Mouse (Mus musculus): ENCODE results near the gene Pex26. TPM values are rescaled to one million over a fixed set of nuclear protein-coding genes. Genes with fewer than 3 reads are reported as not detected.

The Pex26 gene
- polyA plus RNA-seq, 1 experiment = 0.23 TPM

DNA sequence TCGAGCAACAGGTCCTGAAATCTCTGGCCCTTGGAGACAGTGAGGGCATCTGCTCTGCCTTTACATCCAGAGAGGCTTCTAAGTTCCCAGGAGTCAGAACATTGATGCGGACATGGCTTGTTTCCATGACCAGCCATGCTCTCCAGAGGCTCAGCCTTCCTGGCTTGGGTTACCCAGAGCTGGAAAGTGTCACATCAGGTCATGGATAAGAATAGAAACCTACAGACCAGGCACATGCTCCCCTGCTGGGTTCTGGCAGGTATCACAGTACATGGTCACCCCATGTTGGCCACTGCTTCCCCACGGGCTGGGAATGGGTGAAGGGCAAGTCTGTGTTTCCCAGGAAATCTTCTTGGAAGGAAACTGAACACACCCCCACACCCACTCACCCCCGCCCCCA, 35.9 kb downstream of the Pex26 start:
- H3K27me3 ChIP-seq (ENCODE audit: control insufficient read depth) = peaks cover 10% of the 10 kb centered on the region
- H3K4me3 ChIP-seq (replicated peaks) = no peak overlapping the region
- TF ChIP-seq TAL1 (IDR thresholded peaks at IDR 0.05; ENCODE audit: low read length) (no peak), GATA1 (IDR thresholded peaks at IDR 0.05; ENCODE audit: low read length) (no peak)
- no peaks in the 10 kb centered on the region; the same call in 1 of the 2 replicates for H3K36me3 ChIP-seq (ENCODE audit: control insufficient read depth)
- H3K9me3 ChIP-seq (ENCODE audit: control insufficient read depth, low read length) = no peaks in the 10 kb centered on the region
- no peaks in the 10 kb centered on the region for H3K4me1 ChIP-seq (ENCODE audit: control insufficient read depth)

DNA sequence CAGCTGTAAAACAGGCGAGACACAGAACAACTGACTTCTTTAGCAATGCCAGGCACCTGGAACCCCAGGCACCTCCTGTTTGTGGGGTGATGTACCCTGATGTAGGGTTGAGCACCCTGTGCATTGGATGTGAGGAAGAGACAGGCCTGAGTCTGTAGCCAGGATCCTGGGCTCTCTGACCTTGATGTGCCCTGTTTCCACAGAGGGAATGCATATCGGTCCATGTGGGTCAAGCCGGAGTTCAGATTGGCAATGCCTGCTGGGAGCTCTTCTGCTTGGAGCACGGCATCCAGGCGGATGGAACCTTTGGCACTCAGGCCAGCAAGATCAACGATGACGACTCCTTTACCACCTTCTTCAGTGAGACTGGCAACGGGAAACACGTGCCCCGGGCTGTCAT, 36.7 kb downstream of the Pex26 start:
- TF ChIP-seq GATA1 (IDR thresholded peaks at IDR 0.05; ENCODE audit: low read length) (no peak), TAL1 (IDR thresholded peaks at IDR 0.05; ENCODE audit: low read length) (no peak)

DNA sequence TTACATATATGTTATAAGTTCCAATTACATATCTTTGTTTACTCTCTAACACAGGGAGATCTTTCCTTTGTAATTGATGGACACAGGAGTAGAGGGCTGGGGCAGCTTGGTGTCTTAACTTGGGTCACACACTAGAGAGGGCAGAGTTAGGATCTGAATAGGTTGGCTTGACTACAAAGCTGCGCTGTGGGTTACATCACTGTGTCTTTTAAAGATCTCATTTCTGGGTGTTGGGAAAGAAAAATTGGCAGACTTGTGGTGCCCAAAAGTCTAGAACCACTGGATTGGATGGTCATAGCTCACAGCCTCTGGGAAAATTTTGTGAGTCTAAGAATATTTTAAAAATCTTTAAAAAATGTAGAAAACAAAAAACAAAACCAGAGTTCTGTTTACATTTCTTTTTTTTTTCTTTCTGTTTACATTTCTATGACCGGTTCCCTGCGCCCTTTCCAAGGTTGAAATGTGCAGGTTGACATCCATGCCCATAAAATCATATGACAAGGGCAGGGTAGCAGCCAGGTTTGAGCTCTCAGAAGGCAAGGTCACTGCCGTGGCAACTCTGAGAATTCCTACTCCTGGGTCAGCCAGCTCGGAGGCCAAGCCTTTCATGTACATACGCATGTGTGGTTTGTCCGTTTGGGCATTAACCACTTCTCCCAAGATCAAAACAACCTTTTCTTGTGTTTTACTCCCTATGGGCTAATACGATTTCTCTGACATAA, 38.6 kb downstream of the Pex26 start:
- Histone ChIP-seq H3K36me3 (ENCODE audit: control insufficient read depth) (no peaks in the 10 kb centered on the region; the same call in 1 of the 2 replicates), H3K9me3 (ENCODE audit: control insufficient read depth, low read length) (no peaks in the 10 kb centered on the region), H3K4me3 (replicated peaks) (no peak overlapping the region), H3K27me3 (ENCODE audit: control insufficient read depth) (no peaks in the 10 kb centered on the region), H3K4me1 (ENCODE audit: control insufficient read depth) (peaks cover 3% of the 10 kb centered on the region; the same call in 1 of the 2 replicates)
- TF ChIP-seq GATA1 (IDR thresholded peaks at IDR 0.05; ENCODE audit: low read length) (no peak), TAL1 (IDR thresholded peaks at IDR 0.05; ENCODE audit: low read length) (no peak)

More for the DNA sequence above, 36.7 kb downstream of the Pex26 start:
- H3K4me1 ChIP-seq (ENCODE audit: control insufficient read depth) = peaks cover under 1% of the 10 kb centered on the region; the same call in 1 of the 2 replicates
- H3K36me3 ChIP-seq (ENCODE audit: control insufficient read depth) = no peaks in the 10 kb centered on the region; the same call in 1 of the 2 replicates
- H3K4me3 ChIP-seq (replicated peaks) = no peak overlapping the region
- H3K27me3 ChIP-seq (ENCODE audit: control insufficient read depth) = peaks cover 3% of the 10 kb centered on the region; the same call in 1 of the 2 replicates
- H3K9me3 ChIP-seq (ENCODE audit: control insufficient read depth, low read length) = no peaks in the 10 kb centered on the region

- H3K4me3 ChIP-seq (replicated peaks) = no peak overlapping the region
- no peak for TF ChIP-seq TAL1 (IDR thresholded peaks at IDR 0.05; ENCODE audit: low read length)
- TF ChIP-seq GATA1 (IDR thresholded peaks at IDR 0.05; ENCODE audit: low read length) = no peak
- no peaks in the 10 kb centered on the region; the same call in 1 of the 2 replicates for H3K27me3 ChIP-seq (ENCODE audit: control insufficient read depth)
- H3K36me3 ChIP-seq (ENCODE audit: control insufficient read depth) = no peaks in the 10 kb centered on the region; the same call in 1 of the 2 replicates
- peaks cover 3% of the 10 kb centered on the region; the same call in 1 of the 2 replicates for H3K4me1 ChIP-seq (ENCODE audit: control insufficient read depth)
- H3K9me3 ChIP-seq (ENCODE audit: control insufficient read depth, low read length) = no peaks in the 10 kb centered on the region
Observed at GRCm38 (mm10) chr6:121223001-121223400, 39.5 kb downstream of the Pex26 start.

- no peaks in the 10 kb centered on the region; the same call in 1 of the 2 replicates for H3K27me3 ChIP-seq (ENCODE audit: control insufficient read depth)
- no peak for TF ChIP-seq GATA1 (IDR thresholded peaks at IDR 0.05; ENCODE audit: low read length)
- TF ChIP-seq TAL1 (IDR thresholded peaks at IDR 0.05; ENCODE audit: low read length) = no peak
- H3K4me1 ChIP-seq (ENCODE audit: control insufficient read depth) = peaks cover 3% of the 10 kb centered on the region; the same call in 1 of the 2 replicates
- H3K36me3 ChIP-seq (ENCODE audit: control insufficient read depth) = no peaks in the 10 kb centered on the region; the same call in 1 of the 2 replicates
- no peaks in the 10 kb centered on the region for H3K9me3 ChIP-seq (ENCODE audit: control insufficient read depth, low read length)
- H3K4me3 ChIP-seq (replicated peaks) = no peak overlapping the region
Observed at GRCm38 (mm10) chr6:121224067-121224466, 40.6 kb downstream of the Pex26 start.

GRCm38 (mm10) chr6:121224993-121225392, 41.5 kb downstream of the Pex26 start:
- H3K4me1 ChIP-seq (ENCODE audit: control insufficient read depth) = peaks cover 3% of the 10 kb centered on the region; the same call in 1 of the 2 replicates
- H3K36me3 ChIP-seq (ENCODE audit: control insufficient read depth) = no peaks in the 10 kb centered on the region; the same call in 1 of the 2 replicates
- no peaks in the 10 kb centered on the region; the same call in 1 of the 2 replicates for H3K27me3 ChIP-seq (ENCODE audit: control insufficient read depth)
- H3K4me3 ChIP-seq (replicated peaks) = no peak overlapping the region
- TF ChIP-seq GATA1 (IDR thresholded peaks at IDR 0.05; ENCODE audit: low read length) (no peak), TAL1 (IDR thresholded peaks at IDR 0.05; ENCODE audit: low read length) (no peak)
- no peaks in the 10 kb centered on the region for H3K9me3 ChIP-seq (ENCODE audit: control insufficient read depth, low read length)

DNA sequence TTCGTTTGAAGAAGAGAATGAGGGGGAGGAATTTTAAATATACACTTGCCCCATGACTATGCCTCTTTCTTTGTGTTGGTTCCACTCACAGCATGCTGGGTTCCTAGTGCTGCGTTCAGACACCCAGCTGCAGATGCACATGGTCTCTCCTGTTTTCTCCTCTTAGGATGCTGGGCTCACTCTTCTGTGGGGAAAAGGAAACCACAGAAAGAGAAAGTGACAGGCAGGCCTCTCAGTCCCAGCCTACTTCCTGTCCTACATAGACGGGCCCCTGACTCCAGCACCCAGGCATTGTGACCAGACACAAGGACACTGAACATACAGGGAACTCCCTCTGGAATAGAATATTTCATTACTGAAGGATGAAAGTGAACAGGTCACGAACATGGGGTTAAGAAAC, 42.6 kb downstream of the Pex26 start:
- H3K4me1 ChIP-seq (ENCODE audit: control insufficient read depth) = peaks cover 3% of the 10 kb centered on the region; the same call in 1 of the 2 replicates
- H3K36me3 ChIP-seq (ENCODE audit: control insufficient read depth) = no peaks in the 10 kb centered on the region; the same call in 1 of the 2 replicates
- H3K4me3 ChIP-seq (replicated peaks) = no peak overlapping the region

GRCm38 (mm10) chr6:121226744-121227143, 43.3 kb downstream of the Pex26 start:
- H3K36me3 ChIP-seq (ENCODE audit: control insufficient read depth) = no peaks in the 10 kb centered on the region; the same call in 1 of the 2 replicates
- TF ChIP-seq TAL1 (IDR thresholded peaks at IDR 0.05; ENCODE audit: low read length) = no peak
- no peak for TF ChIP-seq GATA1 (IDR thresholded peaks at IDR 0.05; ENCODE audit: low read length)

More for the DNA sequence above, 42.6 kb downstream of the Pex26 start:
- no peaks in the 10 kb centered on the region for H3K9me3 ChIP-seq (ENCODE audit: control insufficient read depth, low read length)
- TF ChIP-seq TAL1 (IDR thresholded peaks at IDR 0.05; ENCODE audit: low read length) (no peak), GATA1 (IDR thresholded peaks at IDR 0.05; ENCODE audit: low read length) (no peak)
- no peaks in the 10 kb centered on the region; the same call in 1 of the 2 replicates for H3K27me3 ChIP-seq (ENCODE audit: control insufficient read depth)

DNA sequence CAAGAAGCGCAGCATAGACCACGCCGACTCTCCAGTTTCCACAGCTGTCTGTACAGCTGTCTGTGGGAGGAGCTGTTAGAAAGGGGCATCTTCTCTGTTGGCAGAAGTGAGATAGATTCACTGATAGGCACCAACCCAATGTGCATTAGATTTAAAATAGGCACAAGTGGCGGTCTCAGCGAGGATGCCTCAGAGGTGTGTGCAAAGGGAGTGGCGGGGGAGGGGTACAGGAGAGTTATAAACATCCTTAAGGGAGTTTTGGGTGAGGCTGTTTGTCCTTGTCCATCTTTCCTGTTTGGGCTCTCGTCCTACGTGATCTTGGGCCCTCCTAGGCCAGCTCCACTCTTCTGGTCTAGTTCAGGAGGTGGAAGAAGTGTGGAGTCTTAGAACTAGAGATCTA, 45.0 kb downstream of the Pex26 start:
- no peaks in the 10 kb centered on the region; the same call in 1 of the 2 replicates for H3K27me3 ChIP-seq (ENCODE audit: control insufficient read depth)
- no peaks in the 10 kb centered on the region for H3K9me3 ChIP-seq (ENCODE audit: control insufficient read depth, low read length)
- no peaks in the 10 kb centered on the region for H3K36me3 ChIP-seq (ENCODE audit: control insufficient read depth)
- H3K4me3 ChIP-seq (replicated peaks) = no peak overlapping the region
- TF ChIP-seq TAL1 (IDR thresholded peaks at IDR 0.05; ENCODE audit: low read length) (no peak), GATA1 (IDR thresholded peaks at IDR 0.05; ENCODE audit: low read length) (no peak)
- H3K4me1 ChIP-seq (ENCODE audit: control insufficient read depth) = peaks cover 3% of the 10 kb centered on the region; the same call in 1 of the 2 replicates

More at GRCm38 (mm10) chr6:121226744-121227143, 43.3 kb downstream of the Pex26 start:
- Histone ChIP-seq H3K4me1 (ENCODE audit: control insufficient read depth) (peaks cover 3% of the 10 kb centered on the region; the same call in 1 of the 2 replicates), H3K27me3 (ENCODE audit: control insufficient read depth) (no peaks in the 10 kb centered on the region; the same call in 1 of the 2 replicates), H3K4me3 (replicated peaks) (no peak overlapping the region), H3K9me3 (ENCODE audit: control insufficient read depth, low read length) (no peaks in the 10 kb centered on the region)

Measured in erythroblast, embryonic 14.5 days (primary cell).